Mouse (Mus musculus) thymus, postnatal 4 days (tissue): ENCODE data around the gene Rpp21.

Experiments
- DNase-seq: peaks from one replicate; pipeline ENCODE4 v3.0.0; 2021

Rpp21 gene

DNA sequence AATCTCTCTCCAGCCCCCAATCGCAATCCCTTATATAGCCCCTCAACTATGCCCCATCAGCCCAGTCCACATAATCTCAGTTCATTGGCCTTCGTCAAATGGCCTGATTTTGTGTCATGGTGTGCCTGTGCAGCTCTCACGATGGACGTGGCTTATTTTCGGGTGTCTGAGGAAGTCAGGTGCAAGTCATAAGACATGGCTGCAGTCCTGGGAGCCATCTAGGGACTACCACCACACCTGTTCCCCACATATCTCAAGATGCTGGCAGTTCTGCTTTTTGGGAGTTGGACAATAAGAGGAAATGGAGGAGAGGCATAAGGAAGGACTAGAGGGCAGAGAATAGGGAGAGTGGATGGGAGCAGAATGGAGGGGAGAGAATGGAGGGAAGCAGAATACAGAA lies 24.3 kb downstream of the Rpp21 start:
- no peak for DNase-seq

DNA sequence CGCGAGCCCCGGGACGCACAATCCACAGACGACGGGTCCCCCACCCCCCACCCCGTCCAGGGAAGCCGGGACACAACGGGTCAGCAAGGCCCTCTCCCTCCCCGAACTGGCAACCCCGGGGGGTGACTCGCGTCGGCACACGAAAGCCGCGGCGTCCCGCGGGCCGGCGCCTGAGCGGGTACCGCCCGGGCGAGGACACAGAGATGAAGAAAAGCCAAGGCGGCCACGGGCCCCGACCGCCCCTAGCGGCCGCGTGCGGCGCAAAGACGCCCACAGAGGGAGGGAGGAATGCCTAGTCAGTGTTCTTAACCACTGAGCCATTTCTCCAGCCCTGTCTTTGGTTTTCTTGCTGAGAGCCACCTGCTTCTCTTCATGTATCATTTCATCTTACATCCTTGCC lies 26.6 kb downstream of the Rpp21 start:
- peak; percentile 95 for DNase-seq

DNA sequence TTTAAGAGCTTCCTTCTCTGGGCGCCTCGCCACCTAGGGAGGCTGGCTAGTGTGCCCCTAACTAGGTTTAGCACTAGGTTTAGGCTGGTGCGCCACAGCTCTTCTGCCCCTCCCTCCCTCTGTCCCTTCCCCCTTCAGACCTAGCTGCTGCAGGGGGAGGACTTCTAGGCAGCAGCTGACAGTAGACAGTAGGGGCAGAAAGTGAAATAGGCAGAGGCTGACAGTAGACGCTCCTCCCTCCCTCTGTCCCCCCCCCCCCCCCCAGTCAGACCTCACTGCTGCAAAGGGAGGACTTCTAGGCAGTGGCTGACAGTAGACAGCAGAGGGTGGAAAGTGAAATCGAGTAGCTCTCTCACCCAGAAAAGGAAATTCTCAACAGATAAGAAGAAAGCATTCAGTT lies 28.8 kb downstream of the Rpp21 start:
- DNase-seq, result peak; percentile 50

DNA sequence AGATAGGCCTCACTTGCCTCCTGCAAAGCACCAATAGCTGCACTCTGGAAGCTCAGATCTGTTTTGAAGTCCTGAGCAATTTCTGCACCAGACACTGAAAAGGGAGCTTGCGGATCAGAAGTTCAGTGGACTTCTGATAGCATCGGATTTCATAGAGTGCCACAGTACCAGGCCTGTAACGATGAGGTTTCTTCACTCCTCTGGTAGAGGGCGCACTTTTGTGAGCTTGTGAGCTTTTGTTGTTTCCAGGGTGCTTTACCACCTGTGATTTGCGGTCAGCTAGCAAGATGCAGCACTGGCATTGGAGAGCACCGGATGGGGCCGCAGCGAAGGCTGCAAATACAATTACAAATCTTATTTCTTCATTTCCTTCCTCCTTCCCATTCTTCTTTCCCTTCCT lies 30.9 kb downstream of the Rpp21 start:
- peak; percentile 72 for DNase-seq

DNA sequence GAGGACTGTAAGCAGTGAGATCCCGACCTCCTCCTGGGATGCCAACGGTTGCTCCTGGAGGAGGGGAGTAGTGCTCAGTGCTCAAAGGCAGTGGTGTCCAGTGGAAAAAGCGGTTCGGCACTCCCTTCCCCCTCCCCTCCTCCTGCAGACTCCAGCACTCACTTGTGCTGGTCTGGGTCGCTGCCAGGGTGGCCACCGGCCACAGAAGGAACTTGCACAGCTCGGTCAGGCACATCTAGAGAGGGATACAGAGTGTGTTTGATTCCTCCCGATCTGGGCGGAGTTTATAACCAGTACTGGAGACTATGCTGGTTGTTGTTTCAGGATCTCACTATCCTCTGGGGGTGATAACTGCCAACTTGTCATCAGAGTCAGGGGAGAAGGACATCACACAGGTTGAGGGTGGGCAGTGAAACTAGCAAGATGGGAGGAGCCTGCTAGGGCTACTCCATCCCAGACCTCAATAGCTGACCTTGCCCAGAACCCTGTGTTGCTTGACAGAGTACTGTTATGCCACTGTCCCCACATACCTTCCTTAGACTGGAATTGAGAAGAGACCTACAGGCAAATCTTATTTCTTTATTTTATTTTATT lies 32.5 kb downstream of the Rpp21 start:
- no peak for DNase-seq

DNA sequence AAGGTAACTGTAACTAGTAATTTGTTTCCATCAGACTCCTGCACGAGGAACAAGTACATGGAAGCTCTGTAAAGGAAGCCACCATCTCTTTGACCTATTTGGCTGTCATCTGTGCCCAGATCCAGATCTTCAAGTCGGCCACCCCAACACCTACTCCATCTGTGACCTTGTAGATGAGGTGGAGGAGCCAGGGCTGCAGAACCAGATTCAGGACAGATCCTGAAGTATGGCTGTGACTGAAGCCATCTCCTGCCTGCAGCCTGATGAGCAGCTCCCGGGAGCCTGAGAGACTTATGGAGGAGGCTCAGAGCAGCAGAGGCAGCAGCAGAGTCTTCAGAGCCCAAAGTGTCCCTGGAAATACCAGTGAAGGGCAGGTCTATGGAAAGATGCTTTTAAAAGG lies 33.4 kb downstream of the Rpp21 start:
- no peak for DNase-seq

DNA sequence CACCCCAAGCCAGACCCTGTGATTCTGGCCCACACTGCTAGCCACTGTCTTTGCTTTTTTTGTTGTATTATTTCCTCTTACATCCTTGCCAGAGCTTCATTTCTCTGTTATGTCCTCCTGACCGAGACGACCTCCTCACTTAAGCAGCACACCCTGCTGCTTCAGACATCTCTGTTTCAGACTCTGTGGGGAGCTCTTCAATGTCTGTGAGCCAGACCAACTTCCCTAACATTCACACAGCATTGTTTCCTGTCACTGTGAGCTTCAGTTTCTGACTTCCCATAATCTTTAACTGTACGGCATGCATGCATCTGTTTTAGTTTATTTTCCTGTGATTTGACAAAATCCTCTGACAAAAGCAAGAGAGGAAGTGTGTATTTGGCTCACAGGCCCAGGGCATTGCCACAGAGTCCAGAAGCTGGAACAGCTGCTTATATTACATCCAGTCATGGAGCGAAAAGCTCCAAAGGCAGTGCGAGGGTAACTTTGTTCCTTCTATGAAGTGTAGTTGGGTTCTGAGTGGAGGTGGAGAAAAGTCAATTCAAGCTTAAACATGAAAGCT lies 39.2 kb downstream of the Rpp21 start:
- DNase-seq, result no peak

DNA sequence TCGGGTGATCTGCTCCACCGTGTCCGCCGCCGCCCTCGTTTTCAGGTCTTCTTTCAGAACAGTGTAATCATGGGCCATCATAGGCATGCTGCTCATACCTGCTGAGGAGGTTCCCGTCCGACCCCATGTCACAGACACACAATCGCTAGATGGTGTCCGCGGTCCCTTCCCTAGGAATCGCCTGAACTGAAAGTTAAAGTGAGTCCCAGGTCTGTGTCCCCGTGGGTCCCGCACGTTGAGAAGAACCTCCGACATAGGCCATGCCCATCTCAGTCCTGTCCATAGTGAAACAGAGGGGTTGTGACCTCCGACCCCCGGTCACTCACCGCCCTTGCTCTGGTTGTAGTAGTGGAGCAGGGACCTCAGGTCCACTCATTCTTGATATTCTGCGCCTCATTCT lies 42.3 kb downstream of the Rpp21 start:
- DNase-seq, result no peak

DNA sequence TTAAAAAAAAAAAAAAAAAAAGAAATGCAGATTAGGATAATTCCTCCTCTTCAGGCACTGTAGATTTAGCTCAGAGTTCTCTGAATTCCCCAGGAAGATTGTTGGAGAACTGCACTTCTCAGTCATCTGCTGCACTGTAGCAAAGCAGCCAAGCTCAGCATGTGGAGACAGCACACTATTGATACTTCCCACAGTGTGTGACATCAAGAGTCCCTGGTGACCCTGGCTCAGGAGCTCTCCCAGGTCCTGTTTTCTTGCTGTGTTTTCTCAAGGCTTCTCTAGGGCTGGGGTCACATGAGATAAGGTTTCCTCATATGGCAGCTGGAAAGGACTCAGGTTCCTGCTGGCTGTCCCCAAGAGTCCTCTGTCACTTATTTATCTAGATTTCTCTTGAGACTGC lies 51.0 kb downstream of the Rpp21 start:
- peak; percentile 5 for DNase-seq

DNA sequence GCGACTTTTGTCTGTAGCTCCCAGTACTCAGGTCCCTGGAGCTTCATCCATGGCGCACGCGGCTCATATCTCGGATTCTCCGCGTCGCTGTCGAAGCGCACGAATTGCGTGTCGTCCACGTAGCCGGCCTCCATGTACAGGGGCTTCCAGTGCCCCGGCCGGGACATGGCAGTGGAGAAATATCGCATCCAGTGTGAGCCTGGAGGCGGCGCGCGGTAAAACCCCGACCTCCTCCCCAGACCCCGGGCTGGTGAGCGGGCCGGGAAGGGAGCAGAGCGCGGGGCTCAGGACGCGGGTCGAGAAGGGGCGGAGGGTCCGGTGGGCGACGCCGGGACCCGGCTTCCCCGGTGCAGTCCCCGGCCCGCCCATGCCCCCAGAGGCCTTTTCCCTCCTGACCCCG lies 52.0 kb downstream of the Rpp21 start:
- peak; percentile 54 for DNase-seq
